Mouse (Mus musculus): Measurements from ENCODE around the gene Itih2.

Gene Itih2

DNA sequence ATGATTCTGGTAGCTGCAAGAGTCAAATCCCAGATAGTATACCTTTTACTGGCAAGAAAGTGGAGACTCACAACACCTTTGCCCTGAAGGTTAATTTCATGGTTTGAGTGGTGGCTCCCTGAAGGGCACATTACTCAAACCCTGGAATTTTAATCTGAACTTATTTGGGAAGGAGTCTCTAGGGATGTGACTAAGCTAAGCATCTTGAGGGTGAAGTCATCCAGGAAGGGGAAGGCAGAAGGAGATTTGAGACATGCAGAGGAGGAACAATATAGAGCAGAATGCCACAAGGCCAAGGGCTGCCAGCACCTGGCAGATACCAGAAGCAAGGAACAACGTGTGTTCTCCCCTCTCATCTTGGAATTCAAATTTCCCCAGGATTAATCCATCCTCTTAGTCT, 12.4 kb downstream of the Itih2 start:
- no peak for DNase-seq (ENCODE audit: low spot score)

DNA sequence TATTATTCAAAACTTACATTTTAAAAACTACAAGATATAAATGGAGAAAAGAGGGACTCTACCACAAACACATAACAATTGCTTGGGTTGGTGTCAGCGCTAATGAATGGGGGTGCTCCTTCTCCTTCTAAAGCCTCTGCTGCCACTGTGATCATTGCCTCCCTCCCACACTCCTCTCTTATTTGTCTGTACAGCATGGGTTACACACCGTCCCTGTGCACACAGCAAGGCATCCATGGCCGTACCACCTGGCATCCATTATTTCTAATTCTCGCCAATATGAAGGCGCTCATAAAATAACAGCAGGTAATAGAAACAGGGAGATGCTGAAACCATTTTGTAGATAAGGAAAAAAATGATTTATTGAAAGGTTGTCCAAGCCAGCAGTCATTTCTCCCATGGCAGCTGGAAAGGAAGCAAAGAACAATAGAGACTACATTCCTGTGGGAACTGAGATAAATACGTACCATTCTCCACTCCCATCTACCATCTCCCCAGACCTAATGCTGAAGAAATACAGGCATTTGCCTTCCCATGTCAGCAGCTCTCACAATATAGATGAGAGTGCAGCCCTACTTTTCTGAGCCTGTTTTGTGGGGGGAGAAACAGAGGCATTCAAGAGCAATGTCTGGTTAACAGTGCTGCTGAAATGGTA, 22.5 kb downstream of the Itih2 start:
- no peak for DNase-seq (ENCODE audit: low spot score)

DNA sequence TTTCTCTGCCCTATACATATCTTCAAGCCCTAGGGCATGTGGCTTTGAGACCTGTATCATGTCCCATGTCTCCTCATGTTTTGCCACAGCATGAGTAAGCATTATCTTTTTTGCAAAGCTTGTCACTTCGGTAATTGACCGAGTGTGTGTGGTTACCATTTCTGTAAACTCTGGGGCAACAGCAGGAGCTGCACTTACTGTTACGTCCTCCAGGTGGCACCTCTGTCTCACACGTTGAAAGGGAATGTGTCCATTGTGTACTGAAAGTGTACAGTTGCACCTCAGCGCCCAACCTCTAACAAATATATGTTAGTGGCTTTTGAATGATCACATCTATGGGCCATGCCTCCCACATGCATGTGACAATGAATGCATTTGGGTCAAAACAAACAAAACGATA, 30.0 kb downstream of the Itih2 start:
- DNase-seq (ENCODE audit: low spot score): peak; percentile 71

DNA sequence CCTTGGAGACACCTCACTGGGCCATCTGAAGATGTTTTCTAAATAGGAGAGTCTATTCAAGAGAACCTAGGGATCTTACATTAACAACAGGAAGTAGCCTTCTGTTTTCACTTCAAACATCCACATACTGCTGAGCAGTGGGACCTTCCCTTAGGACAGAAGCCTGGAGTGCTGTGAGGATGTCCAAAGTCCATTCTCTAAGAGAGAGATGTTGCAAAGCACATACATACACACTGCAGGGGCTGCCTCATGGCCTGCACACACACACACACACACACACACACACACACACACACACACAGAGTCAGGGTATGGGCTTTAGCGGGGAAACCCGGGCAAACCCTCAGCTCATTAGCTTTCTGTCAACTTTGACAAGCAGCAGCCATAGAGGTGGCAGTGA, 30.7 kb downstream of the Itih2 start:
- no peak for DNase-seq (ENCODE audit: low spot score)

DNA sequence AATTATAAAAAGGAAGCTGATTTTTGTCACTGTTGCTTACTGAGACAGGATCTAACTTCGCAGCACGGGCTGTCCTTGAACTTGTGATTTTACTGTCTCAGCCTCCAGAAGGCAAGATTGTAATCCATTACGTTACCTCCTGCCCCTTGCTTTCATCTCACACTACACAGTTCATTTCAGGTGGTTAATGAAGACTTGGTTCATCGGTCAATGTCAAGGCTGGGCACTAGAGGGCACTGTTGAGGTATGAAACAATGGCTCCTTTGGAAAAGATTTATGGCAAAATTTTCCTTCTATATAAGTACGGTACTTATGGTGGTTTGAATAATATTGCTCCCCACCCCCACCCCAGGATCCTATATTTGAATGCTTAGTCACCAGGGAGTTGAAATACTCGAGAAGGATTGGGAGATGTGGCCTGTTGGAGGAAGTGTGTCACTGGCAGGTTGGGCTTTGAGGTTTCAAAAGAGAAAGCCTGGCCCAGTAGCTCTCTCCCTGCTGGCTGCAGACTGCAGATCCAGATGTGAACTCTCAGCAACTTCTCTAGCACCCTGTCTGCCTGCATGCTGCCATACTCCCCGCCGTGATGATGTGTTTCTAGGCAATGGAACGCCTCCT, 32.5 kb downstream of the Itih2 start:
- peak; percentile 77 for DNase-seq (ENCODE audit: low spot score)

DNA sequence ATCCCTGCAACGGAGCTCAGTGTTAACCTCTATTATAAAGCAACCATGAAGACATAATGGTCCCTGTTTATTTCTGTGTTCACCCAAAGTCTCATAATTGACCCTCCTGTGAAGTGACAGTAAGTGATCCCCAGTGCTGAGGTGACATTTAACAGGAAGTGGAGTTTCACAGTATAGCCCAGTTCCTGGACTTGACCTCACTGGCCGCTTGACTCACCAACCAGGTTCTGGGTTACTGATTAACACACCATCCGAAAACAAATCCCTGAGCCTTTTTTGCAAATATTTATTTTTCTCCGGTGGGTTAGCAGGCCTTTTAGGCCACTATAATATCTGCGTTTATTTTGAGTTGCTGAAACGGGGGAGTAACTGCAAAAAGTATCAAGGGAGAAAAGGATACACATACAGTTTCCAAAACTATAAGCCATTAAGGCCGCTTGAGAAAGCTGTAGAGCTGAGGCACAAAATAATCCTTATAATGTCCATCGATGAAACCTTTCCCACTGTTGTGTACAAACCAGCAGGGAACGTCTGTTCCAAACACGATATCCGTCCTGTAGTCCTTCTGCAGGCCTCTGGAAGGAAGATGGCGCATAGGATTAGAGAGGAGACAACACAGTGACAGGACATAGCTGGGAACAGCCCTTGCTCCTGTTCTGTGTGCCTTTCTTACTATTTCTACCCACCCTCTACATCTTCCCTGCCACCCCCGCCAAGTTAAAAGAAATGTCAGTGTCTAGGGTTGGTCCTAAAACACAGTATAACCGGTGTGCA, 36.7 kb downstream of the Itih2 start:
- DNase-seq (ENCODE audit: low spot score): no peak

DNA sequence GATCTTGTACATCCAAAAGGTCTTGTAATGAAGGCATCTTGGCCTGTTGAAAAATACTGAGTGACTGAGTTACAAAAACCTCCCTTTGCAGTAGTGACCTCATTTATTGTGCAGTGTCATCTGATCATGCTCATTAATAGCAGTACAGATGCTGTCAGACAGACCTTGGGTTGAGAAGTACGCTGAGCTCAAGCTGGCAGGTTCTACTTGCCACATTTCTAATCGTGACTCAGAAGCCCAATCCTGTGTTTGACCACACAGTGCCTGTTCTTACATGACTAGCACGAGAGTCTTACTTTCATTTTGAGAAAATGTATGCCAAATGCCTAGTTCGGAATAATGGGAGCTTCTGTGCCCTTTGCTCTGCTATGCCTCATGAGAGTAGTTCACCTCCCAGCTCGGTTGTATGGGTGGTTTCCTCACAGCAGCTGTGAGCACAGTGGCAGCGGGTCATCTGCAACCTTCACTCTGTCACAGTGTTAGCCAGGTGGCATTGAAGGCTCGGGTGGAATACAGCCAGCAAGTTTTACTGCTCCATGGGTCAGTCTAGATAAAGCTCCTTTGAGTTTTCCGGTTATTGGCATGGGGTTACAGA, 43.8 kb downstream of the Itih2 start:
- no peak for DNase-seq (ENCODE audit: low spot score)

DNA sequence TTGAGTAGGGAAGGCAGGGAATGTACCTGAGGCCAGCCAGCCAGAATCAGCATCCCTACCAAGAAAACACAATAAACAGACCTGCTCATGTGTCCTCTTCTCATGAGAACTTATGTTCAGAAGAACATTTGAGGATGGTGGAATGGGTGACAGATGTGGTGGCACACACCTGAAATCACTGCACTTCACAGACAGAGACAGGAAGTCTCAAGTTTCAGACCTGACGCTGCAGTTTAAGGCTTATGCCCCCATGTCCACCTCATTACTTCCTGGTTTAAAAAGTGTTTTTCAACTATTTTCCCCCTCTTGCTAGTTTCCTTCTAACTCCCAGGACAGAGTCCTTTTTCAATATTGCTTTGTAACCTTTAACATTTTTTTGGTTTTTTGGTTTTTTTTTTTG, 48.5 kb downstream of the Itih2 start:
- DNase-seq (ENCODE audit: low spot score): no peak

DNA sequence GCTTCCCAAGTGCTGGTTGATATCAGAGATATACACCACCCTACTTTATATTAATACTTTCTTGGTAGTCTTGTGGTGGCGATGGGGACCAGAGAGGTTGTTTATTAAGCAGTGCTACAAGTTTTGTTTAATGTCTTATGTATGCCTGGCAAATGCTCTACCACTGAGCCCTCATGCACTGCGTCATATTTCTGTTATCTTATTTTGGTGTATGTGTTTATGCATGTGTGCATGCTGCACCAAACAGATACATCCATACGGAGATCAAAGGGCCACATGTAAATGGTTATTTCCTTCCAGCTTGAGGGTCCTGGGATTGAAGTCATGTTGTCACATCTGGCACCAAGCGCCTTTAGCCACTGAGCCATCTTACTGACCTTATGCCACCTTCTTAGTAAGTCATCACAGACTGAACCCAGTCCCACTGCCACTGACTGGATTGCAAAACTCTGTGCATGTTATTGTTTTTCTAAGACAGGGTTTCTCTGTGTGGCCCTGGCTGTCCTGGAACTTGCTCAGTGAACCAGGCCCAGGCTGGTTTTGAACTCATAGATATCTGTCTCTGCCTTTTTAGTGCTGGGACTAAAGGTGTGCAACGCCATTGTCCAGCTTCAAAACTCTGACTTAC, 49.6 kb downstream of the Itih2 start:
- no peak for DNase-seq (ENCODE audit: low spot score)

DNA sequence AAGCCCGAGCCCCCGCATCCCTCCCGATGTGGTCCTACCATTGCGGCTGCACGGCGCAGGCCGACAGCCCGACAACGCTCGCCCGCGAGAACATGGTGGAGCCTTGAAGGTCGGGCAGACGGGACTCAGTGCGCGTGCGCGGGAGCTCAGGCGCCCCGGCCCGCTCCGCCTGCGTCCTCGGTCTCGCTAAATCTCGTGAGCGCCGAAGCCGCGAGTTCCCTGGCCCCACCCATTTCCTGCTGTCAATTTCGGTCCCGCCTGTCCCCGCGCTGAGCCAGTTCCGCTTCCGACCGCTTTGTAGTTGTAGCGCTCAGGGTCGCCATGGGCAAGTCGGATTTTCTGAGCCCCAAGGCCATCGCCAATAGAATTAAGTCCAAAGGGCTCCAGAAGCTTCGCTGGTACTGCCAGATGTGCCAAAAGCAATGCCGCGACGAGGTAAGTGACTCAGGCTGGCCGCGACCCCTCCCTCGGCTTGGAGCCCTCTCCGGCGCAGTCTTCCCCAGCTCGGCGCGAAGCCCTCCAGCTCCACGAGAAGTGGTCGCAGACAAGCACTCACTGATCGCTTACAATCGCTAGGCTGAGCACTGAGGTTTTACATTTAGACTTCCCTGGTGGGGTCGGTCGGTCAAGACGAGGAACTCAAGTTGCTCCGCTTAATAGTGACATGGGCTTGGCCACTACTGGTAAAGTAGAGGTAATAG, 50.7 kb downstream of the Itih2 start, which contains the start of the genes Atp5c1 and Kin:
Atp5c1 (minus strand) TSS at position 201 of the 701 bp plus-strand sequence.
Kin (plus strand) TSS at position 284 of the 701 bp plus-strand sequence.
- DNase-seq (ENCODE audit: low spot score): peak; percentile 97

DNA sequence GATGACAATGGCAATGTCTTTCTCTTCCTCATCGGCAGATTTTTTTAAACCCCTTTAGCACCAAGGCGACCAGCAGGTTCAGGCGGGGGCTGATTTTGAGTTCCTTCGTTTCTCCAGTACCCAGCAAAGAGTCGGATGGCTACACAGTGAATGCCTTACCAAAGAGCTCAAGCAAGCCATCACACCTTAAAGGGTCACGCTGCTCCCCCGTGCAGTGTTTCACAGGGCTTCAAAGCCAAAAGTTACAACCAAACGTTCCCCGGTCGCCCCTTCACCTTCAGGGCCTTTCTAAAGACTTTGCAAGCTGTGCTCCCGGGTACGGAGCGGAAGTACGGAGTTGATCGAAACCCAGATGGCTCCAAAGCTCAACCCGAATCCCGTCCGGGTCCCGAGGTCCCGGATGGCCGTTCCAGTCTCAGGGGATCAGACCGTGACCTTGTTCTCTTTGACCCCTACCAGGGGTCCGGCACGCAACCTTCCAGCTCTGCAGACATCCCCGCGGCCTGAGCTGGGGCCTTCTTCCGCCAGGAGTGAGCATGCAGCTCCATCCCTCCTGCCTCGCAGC, 51.4 kb downstream of the Itih2 start:
- no peak for DNase-seq (ENCODE audit: low spot score)

DNA sequence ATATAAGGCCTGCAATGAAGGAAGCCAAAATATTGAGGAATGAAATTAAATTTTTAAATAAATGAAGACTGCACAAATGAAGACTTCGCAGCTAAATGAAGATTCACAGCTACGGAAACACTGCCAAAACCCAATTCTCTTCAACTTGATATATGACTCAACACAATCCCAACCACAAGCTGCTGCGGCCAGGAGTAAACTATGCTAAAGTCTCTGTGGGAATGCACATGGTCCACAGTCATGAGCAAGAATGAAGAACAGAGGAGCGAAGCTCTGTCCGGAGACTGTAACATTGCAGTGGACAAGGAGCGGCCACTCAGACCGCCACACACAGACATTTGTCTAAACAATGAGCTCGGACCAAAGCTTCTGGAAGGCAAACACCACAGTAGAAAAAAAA, 54.5 kb downstream of the Itih2 start:
- DNase-seq (ENCODE audit: low spot score): no peak

DNA sequence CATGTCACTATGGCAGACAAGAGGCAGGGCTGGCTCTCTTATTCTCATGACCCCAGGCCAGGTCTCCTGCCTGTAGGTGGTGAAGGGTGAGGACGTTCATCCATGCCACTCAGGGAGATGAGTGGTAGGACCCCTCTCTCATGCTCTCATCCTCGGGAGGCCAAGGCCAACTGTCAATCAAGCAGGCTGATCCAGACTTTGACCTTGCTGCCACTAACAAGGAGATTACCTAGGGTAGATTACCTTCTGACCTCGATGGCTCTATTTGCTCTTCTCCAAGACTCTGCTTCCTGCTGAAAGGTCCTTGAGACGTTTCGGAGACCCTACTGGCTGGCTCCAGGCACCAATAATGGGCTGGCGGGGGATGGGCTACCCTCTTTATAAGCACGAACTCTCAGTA, 56.7 kb downstream of the Itih2 start:
- DNase-seq (ENCODE audit: low spot score): no peak

DNA sequence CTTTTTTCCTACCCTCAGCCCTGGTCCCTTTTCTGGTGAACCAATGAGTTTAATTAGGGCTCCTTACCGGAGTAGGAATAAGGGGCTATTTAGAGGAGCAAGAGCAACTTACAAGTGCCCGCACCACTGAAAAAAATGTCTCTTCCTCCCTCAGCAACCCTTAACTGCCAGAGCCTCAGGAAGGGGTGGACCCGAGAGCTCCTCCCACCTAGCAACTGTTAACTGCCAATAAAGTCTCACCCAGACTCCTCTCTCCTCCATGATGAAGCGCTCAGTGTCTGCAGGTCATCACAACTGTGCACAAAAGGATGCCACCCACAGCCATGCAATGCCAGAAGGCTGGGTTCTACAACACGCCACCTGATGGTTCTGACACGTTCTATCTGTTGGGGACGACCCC, 59.4 kb downstream of the Itih2 start:
- DNase-seq (ENCODE audit: low spot score): no peak

DNA sequence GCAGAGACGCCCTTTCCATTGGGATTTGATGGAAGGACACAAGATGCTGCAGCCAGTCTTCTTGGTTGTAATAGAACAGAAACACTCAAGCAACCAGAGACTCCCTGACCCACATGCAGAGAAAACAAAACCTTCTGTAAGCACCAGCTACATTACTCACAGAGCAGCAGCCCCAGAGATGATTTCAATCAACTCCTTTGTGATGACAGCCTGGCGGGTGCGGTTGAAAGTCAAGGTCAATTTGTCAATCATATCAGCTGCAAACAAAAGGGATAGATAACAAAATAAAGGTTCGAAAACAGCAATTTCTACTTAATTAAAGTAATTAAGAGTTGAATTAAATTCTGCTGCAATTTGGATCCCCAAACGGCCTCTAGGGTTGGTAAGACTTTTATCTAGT, 72.4 kb downstream of the Itih2 start:
- DNase-seq (ENCODE audit: low spot score): no peak

DNA sequence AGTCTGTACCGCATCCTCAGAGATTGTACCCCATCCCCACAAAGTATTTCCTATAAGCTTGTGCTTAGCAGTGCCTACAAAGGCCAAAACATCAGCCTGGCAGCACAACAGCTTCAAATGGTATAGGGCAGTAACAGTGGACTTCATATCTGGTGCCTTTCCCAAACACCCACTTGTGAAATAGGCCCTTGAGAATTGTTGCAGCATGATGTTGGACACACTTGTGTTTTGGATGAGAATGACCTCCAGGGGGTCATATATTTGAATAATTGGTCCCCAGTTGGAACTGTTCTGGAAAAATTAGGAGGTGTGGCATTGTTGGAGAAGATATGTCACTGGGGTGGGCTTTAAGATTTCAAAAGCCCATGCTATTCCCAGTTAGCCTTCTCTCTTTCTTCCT, 79.2 kb downstream of the Itih2 start:
- DNase-seq (ENCODE audit: low spot score): no peak

DNA sequence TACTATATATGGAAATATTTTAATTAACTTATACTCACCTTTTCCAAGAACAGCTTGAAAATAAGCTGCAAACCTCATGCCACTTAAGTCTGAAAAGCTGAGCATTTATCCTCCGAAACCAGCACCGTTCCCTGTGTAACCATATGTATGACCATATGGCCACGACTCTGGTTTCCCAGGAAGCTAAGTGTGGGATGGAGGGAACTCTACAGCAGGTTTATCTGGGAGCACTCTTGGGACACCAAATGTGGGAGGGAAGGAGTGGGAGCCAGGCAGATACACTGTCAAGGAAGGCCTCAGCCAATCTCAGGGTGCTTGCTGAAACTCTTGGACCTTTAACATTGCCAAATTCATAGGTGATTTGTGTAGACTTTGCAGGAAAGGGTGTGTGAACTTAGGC, 80.3 kb downstream of the Itih2 start:
- no peak for DNase-seq (ENCODE audit: low spot score)

DNA sequence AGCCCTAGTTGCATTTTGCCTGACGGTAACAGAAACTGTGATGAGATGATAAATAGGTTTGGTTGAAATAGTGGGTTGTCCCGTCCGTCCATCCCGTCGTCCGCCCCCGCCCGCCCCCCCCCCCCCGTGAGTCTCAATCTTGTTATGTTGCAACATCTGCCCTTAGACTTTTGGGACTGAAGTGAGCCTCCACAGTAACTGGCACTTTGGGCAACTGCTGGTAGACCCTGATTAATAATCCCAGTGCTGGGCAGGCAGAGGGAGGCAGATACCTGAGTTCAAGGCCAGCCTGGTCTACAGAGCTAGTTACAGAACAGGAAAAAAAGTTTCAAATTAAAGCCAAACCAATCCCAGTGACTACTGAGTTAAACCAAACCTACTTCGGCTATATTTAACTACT, 81.7 kb downstream of the Itih2 start:
- DNase-seq (ENCODE audit: low spot score): no peak

DNA sequence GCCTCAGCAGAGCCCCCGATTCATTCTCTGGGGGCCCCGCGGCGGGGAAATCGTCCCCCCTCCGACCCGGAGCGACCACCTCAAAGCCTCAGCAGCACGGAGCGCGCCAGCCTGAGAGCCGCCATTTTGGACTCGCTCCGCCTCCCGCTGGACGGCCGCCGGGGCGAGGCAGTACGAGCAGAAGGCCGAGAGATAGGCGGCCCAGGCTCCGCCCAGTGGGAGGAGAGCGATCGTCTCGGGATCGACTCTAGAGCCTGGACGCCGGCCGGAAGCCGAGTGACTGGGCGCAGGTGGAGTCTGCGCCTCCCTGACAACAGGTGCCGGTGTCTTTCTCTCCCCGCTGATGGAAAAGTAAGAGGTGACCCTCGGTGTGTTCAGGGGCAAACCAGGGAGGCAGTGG, 82.7 kb downstream of the Itih2 start, which contains the start of gene Taf3:
Taf3 (minus strand) TSS at position 136 of the 400 bp plus-strand sequence.
- peak; percentile 96 for DNase-seq (ENCODE audit: low spot score)

DNA sequence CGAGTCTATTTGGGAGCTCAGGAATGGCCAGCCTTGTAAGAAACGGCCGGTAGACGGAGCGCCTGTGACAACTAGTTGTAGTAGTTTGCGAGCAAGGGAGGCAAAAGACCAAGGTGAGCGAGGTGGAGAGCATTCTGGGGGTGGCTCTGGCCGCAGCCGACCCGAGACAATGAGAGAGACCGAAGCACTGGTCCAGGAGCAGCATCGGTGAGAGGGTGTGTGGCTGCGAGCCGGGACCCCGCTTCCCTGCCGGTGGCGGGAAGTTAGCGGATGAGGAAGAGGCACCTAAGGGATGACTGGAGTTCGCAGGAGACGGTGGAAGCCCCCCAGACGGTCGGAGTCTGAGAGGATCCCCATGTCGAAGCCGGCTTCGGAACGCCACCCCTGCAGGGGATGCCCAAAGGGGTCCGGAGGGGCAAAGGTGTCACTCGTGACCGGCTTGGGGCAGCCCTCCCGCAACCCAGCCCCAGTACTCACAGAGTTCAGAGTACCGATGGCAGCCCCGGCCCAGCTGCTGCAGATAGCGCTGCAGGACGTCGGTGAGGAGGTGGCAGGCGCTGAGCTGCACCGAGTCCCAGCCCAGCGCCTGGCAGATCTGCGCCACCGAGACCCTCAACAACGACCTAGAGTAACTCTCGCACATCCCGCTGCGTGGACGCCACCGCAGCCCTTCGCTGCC, 83.3 kb downstream of the Itih2 start:
- peak; percentile 57 for DNase-seq (ENCODE audit: low spot score)

Data from testis, postnatal 10 days (tissue).